Mouse (Mus musculus): Measurements from ENCODE around the gene Knstrn.

Gene Knstrn

DNA sequence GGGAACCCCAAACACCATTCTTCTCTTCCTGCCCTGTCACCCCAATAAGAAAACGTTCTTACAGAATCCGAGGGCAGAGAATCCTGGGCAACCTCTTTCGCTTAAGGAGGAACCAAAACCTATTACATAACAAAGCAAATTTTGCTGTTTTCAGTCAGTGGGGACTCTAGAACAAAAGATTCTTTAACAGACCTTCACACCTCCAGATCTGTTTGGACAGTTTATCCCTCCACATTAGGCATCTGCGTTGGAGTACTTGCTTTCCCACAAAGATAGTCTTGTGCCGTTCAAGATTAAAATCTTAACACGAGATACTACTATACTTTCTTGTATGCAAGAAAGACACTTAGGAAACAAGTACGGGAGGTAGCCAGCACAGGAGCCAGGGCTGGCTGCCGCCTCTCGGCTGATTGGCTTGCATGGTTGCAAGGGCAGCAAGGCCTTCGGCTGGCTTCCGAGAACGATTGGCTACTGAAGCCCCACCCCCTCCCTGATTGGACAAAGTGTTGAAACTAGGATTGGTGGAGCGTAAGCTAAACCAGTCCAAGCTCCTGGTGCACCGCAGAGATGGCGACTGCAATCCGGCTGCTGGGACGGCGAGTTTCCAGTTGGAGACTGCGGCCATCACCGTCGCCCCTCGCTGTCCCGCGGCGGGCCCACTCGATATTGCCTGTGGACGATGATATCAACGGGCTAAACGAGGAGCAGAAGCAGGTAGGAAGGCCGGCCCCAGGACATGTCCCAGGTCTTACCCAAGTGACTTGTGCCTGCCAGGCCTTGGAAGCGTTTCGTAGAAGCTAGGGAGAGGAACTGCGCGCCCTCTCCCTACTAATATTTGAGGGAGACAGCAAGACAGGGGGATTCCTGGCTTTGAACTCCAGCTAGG lies 47.9 kb downstream of the Knstrn start, which contains the start of gene Ivd:
TSS of gene Ivd (plus strand) at position 501 of the 886 bp plus-strand sequence.
- peak; percentile 89 for DNase-seq (ENCODE audit: low read depth, low spot score)

- DNase-seq (ENCODE audit: low read depth, low spot score), result no peak
Observed at GRCm38 (mm10) chr2:118862340-118862675, 48.5 kb downstream of the Knstrn start.

DNA sequence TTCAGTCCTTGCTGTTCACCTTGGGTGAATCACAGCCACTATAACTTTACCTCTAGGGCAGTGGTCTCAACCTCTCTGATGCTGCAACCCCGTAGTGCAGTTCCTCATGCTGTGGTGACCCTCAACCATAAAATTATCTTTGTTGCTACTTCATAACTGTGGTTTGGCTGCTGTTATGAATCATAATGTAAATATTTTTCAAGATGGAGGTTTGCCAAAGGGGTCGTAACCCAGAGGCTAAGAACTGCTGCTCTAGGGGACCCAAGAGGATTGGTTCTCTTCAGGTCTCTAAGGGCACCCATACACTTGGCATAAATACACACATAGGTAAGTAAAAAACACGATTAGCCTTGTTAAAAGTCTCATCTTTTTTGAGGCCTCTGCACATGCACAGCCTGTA lies 56.8 kb downstream of the Knstrn start:
- no peak for DNase-seq (ENCODE audit: low read depth, low spot score)

DNA sequence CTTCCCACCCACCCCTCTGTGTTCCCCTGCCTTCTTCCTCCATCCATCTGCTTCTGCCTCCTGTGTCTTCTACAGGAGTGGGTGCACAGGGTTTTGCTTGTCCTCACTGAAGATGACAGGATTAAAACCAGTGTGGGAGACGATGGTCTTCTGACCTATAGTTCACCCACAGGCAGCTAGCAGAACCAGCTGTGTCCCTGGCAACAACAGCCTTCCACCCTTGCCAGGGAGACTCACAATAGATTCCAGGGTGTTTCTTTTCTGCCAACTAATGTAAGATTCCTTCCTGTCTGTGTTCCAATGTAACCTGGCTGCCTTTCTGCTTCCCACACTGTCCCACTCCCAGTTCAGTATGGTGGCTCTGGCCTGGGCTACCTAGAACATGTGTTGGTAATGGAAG lies 57.2 kb downstream of the Knstrn start:
- DNase-seq (ENCODE audit: low read depth, low spot score), result no peak

GRCm38 (mm10) chr2:118873018-118873417 lies 59.2 kb downstream of the Knstrn start:
- DNase-seq (ENCODE audit: low read depth, low spot score), result no peak

GRCm38 (mm10) chr2:118873890-118874430 lies 60.2 kb downstream of the Knstrn start:
- no peak for DNase-seq (ENCODE audit: low read depth, low spot score)

DNA sequence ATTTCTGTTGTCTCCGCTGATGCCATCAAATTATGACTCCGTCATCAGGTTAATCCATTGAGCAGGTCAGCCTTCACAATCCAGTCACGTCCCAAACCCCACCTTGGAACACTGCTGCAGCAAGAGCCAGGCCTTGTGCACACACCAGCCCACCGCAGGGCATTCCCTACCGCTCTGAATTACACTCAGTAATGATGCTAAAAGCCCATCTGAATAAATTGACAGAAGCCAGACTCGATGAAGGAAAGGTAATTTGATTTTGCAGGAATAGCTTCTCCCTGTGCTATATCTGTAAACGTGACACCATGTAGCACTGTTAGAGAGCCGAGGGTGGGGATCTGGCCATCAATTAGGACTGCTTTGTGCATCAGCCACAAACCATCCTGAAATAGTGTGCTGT lies 61.5 kb downstream of the Knstrn start:
- DNase-seq (ENCODE audit: low read depth, low spot score), result no peak

DNA sequence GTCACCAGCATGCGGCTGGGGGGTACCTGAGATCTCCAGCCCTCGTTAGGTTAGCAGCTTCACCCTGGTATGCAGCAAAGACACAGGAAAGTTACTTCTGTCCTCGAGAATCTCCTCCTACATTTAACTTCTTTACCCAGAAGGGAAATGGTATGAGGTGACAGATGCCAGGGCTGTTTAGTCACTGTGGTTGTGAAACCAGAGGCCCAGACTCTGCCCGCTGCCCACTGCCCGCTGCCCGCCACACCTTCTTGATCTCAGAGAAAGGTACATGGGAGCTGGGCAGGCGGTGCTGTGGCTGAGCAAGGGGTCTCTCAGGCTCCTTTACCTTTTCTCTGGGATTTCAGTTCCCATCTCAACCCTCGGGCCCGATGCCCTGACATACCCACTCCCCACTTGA lies 62.6 kb downstream of the Knstrn start:
- no peak for DNase-seq (ENCODE audit: low read depth, low spot score)

DNA sequence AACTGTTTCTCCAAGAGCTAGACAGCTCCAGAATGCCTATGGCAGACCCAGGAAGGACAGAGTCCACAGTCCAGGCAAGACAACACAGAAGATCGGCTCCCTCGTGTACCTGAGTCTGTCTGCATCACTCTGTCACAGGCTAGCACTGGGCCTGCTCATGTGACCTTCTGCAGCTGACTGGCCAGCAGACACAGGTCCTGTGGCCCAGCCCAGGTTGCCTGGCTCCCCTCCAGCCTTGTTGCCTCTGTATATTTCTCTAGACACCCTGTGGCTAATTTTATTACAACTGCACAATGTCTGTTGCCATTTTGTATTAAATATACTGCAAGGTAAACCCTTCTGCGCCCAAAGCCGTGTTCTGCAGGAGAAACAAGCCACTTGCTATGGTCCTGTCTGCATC lies 67.2 kb downstream of the Knstrn start:
- no peak for DNase-seq (ENCODE audit: low read depth, low spot score)

GRCm38 (mm10) chr2:118881956-118882355 lies 68.2 kb downstream of the Knstrn start:
- DNase-seq (ENCODE audit: low read depth, low spot score), result no peak

DNA sequence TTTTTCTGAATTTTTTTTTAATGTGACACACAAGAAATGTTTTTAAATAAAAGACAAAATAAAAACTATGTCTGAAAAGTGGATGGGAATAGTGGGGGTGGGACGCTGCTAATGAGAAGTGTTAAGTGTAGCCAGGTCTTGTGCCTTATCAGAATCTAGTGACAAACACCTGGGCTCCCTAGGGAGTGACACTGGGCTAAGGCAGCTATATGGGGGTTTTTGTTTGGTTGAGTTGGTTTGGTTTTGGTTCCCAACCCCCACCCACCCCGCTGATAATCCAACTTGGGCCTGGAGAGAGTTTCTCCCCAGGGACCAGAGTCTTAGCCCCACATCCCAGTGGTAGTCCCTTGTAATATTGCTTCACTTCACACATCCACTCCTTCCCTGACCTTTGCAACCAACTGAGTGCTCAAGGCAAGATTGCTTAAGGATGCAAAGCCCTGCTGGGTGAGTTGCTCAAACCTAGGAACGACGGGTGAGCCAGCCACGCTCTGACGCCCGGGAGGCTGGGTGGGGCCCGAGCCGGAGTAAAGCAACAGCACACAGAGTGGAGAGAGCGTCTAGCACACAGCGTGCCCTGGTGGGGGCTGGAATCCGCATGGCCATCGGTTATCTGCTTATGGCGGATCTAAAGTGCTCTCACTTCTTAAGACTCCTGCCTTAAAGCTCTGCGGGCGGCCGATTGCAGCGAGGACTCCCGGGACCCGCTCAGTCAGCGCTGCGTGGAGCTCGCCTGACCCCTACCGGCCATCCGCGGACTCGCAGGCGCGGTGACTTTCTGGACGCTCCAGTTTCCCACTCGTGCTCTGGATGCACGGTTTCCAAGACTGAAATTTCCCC lies 69.3 kb downstream of the Knstrn start:
- DNase-seq (ENCODE audit: low read depth, low spot score), result peak; percentile 67

GRCm38 (mm10) chr2:118887440-118887839 lies 73.6 kb downstream of the Knstrn start:
- DNase-seq (ENCODE audit: low read depth, low spot score), result no peak

- DNase-seq (ENCODE audit: low read depth, low spot score), result peak; percentile 63
Observed at GRCm38 (mm10) chr2:118887845-118888548, 74.2 kb downstream of the Knstrn start.

DNA sequence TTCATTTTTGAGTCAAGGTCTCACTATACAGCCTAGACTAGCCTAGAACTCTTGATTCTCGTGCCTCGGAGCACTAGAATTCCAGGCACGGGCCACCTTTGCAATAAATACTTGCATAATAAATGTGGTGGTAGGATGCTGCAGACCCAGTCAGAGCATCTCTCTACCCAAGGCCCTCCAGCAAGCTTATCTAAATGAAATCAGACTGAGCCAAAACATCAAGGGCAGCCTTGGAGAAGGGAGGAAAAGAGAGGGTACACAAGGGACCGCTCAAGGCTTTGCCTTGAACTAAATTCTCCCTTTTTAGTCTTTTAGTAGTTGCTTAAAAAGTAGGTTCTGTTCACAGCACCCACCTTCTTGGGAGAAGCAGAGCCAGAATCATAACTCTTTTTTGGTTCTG lies 77.4 kb downstream of the Knstrn start:
- no peak for DNase-seq (ENCODE audit: low read depth, low spot score)

GRCm38 (mm10) chr2:118895990-118896913 lies 82.4 kb downstream of the Knstrn start:
- DNase-seq (ENCODE audit: low read depth, low spot score), result no peak

GRCm38 (mm10) chr2:118896914-118897291 lies 83.1 kb downstream of the Knstrn start:
- no peak for DNase-seq (ENCODE audit: low read depth, low spot score)

- no peak for DNase-seq (ENCODE audit: low read depth, low spot score)
Observed at GRCm38 (mm10) chr2:118897392-118897791, 83.6 kb downstream of the Knstrn start.

DNA sequence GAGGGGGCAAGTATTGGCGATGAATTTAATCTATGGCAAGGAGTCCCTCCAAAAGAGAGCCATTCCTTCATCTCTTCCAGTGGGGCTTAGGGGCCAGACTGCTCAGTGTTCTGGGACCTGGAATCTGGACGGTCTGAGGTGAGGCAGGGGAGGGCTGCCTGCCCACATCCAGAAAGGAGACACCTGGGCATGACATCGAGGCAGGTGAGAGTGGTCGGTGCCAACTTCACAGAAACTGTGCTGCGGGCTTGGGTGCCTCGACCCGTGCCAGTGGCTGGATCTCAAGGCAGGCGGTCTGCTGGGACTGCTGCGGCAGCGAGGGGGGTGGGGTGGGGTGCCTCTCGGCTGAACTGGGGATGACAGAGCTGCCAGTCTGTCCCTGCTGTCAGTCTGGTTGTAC lies 84.0 kb downstream of the Knstrn start:
- no peak for DNase-seq (ENCODE audit: low read depth, low spot score)

GRCm38 (mm10) chr2:118898771-118899170 lies 85.0 kb downstream of the Knstrn start:
- DNase-seq (ENCODE audit: low read depth, low spot score), result no peak

DNA sequence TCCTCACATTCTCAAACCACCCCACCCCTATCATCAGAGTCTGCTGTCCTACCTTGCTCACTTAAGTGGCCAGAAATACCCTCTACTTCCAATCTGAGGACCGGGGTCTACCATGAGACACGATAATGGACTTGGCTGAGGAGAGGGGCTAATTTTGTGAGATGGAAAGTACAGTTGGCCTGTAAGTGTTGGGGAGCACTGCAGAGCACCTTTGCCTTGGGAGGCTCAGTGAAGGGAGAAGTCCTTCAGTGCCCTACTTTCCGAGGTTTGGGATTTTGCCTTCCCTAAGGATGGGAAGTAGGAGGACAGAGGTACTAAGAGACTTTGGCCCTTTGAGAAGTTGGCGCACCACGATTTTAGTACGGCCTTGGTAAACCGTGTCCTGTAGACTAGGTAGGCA lies 85.5 kb downstream of the Knstrn start:
- no peak for DNase-seq (ENCODE audit: low read depth, low spot score)
